Mouse (Mus musculus) layer of hippocampus, adult 2 months (tissue): Measurements from ENCODE around the gene Klf1. TPM values are rescaled to one million over a fixed set of nuclear protein-coding genes. Genes with fewer than 3 reads are reported as not detected.

Source experiments
- DNase-seq, 2 experiments: peaks; one replicate each; pipeline ENCODE4 v3.0.0; 2022; ENCODE audit warnings: low spot score in 2 of 2
- H3K27ac ChIP-seq: fragments of 200-600 bp; 2 replicates; pipeline ENCODE4 v1.8.1; 2022
- H3K4me3 ChIP-seq: fragments of 200-600 bp; 2 replicates; pipeline ENCODE4 v1.8.1; 2022; ENCODE audit warnings: mild to moderate bottlenecking
- CTCF ChIP-seq: fragments of 200-600 bp; conservative IDR thresholded peaks from 2 replicates; pipeline ENCODE4 v1.8.1; 2022; ENCODE audit warnings: antibody characterized with exemption, mild to moderate bottlenecking, moderate library complexity
- total RNA-seq, 2 experiments: library from RNA; stranded (reverse); gene quantifications; 2 replicates each; pipeline ENCODE4 v1.2.3; 2021

Klf1 gene
- total RNA-seq, 2 experiments from 2014 or later: not detected

DNA sequence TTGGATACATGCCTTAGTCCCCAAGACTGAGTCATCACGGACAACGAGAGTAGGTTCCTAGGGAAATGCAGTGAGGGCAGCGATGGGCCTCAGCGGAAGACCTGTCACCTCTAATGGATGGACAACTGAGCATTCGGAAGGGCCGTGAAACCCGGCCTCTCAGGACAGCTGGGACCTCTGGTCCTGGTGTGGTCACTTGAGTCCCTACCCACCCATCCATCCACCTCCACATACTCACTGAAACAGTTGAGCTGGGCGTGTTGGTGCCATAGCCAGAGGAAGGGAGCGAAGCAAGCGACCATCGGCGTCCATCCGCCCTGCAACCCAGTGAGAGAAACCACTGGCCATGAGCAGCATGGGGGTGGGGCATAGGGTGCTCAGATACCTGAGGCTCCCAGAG is 28.9 kb downstream of the Klf1 start:
- Histone ChIP-seq H3K4me3 (no peak overlapping the region), H3K27ac (no peak overlapping the region)
- no peak for TF ChIP-seq CTCF
- no peak for DNase-seq

DNA sequence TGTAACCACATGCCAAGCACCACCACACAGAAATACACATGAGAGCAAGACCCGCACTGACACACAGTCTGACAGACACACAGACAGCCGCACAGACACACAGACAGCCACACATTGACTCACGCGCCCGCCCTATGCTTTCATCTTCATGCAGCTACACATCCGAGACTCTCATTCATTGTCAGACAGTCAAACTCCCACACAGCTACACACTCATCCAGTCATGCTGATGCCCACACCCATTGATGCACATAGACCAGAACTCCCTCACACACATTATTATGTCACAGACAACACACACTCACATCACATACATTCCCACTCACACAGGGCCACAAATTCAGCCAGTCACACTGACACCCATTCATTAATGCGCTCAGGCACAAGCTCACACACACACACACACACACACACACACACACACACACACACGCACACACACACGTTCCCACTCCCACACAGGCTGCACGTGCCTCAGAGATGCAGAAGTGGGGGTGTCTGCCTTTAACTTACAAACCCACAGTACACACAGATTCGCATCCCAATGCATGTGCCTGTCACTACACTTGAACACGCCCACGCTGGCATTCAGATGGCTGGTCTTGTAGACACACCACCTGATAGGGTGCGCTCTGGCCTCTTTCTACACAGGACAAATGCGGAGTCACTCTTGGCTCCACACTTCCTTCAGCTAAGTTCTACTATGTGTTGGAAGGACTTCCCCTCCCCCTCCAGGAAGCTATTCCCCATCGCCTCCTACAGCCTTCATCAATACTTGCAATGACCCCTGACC is 32.2 kb downstream of the Klf1 start:
- no peak for TF ChIP-seq CTCF
- Histone ChIP-seq H3K4me3 (peak overlapping the region; percentile 18; the same call in 1 of the 2 replicates), H3K27ac (no peak overlapping the region)
- DNase-seq: no peak

DNA sequence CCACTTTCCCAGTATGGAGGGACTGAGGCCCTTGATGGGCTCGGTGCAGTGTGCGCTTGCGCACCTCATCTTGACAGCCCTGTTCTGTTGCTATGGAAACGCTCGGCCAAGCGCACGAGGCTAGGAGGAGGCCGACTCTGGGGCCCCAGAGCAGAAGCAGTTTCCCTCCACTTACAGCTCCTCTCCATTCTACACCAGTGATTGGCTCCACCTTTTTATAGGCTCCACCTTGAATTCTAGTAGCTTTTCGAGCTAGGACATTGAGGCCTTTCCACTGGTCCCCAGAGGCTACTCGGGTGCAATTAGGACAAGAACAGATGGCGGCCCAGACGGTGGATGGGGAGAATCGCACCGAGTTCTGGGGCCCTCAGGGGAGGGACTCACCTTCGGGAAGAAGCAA is 33.1 kb downstream of the Klf1 start:
- H3K27ac ChIP-seq: no peak overlapping the region
- TF ChIP-seq CTCF: no peak
- DNase-seq: no peak

DNA sequence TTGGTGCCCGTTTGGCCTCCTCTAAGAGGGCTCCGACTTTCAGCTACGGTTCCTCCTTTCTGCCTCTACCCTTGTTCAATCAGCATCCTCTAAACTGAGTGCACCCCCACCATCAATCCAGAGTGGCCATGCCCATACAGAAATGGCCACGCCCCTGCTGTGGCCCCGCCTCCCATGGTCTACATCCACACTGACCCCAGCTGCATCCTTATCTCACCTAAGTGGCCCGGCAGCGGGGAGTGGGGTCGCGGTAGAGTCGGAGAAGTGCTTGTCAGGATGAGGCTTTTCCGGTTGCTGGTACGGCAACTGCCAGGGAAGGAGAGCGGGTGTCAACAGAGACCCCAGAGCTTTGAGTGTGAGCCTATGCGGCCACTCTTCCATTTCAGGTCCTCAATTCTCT is 33.8 kb downstream of the Klf1 start:
- Histone ChIP-seq H3K4me3 (peak overlapping the region; percentile 85), H3K27ac (peak overlapping the region; percentile 97; the same call in 1 of the 2 replicates)
- no peak for TF ChIP-seq CTCF
- DNase-seq: no peak

More for the DNA sequence above, 33.1 kb downstream of the Klf1 start:
- peak overlapping the region; percentile 85; the same call in 1 of the 2 replicates for H3K4me3 ChIP-seq

DNA sequence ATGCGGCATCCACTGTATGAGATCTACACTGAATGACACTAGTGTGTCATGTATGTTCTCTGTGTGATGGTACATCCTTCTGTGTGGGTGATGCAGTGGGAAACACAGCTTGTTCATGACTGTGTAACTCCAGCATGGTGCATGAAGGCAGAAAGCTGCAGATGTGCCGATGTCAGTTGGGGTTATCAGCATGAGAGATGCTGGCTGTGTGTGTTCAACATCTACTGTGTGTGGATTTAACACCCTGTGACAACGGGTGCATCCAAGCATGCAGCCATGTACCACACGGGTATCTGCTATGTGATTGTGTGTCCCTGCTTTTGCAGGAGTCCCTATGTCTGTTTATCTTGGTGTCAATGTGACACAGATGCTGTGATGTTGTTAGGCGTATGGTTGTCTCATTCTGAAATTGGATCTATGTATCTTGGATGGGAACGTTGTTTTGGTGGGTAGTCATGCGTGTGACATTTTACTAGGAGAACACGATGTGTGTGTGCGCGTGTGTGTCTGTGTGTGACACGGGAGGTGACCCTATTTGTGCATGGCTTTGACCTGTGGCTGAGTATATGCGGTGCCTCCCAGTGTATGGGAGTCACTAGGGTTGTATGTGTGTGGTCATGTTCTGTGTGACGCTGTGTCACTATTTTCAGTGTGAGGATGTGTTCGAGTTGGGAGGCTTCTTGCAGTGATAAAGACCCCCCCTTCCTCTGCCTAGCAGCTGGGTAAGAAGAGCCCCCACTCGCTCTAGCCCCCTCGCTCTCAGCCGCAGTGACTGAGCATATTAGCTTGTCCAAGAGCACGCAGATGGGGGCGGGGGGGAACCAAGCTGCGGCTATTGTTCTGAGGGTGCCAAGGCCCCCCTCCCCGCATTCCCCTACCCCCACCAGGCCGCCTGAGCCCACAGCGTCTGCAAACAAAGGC is 34.6 kb downstream of the Klf1 start:
- H3K4me3 ChIP-seq: peak overlapping the region; percentile 85
- peak overlapping the region; percentile 97 for H3K27ac ChIP-seq
- TF ChIP-seq CTCF: no peak
- no peak for DNase-seq

DNA sequence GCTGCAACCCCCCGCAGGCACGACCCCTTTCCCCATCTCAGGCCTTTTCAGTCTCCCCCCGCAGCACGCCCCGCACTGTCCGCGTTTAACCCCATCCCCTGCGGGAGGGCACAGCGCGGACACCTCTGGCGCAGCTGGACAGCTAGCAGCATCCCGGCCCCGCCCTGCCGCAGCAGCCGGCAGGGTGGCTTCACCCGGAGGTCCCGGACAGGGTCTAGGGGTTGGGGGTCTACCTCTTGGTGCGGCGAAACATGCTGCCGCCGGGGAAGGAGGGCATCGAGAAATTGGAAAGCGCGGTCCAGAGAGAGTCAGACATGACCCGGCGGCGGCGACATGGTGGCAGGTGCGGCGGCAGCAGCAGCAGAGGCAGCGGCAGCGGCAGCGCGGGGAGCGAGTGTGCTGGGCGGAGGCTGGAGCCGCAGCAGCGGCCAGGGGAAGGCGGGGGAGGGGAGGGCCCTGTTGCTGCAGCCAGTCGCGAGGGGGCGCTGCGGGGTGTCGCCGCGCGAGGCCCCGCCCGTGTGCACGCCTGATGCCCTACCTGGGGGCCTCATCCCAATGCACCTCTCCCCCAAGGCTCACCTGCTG is 35.3 kb downstream of the Klf1 start, which contains the start of gene Mast1:
Gene Mast1, minus strand, starts transcription at position 398 of the 585 bp plus-strand sequence.
- peak in 1 of 2 experiments; percentile 82 for DNase-seq
- Histone ChIP-seq H3K4me3 (peak within 1 kb of the TSS; percentile 85), H3K27ac (peak within 1 kb of the TSS; percentile 97)
- peak; percentile 92 for TF ChIP-seq CTCF

DNA sequence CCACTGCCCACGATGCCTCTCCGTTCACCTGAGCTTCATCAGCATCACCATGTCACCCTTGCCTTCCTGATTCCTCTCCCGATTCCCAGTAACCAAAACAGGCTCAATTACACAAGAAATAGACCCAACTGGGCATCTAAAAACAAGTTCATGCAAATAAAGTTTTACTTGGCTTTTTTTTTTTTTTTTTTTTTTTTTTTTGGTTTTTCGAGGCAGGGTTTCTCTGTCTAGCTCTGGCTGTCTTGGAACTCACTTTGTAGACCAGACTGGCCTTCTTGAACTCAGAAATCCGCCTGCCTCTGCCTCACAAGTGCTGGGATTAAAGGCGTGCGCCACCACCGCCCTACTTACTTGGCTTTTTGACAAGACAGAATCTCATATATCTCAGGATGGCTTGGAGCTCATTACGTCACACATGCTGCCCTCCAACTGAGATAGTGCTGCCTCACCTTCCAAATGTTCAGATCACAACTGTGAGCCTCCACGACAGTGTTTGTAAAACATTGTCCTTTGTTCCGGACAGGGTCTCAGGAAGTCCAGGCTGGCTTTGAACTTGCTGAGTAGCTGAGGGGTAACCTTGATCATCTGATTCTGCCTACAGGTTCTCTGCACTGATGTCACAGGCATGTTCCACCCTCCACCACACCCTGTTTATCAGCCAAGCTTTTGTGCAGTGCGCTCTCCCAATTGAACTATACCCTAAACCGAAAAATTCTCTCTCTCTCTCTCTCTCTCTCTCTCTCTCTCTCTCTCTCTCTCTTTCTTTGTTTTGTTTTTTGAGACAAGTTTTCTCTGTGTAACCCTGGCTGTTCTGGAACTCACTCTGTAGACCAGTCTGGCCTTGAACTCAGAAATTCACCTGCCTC is 36.1 kb downstream of the Klf1 start:
- no peak for TF ChIP-seq CTCF
- no peak for DNase-seq
- peak overlapping the region; percentile 85 for H3K4me3 ChIP-seq
- H3K27ac ChIP-seq: peak overlapping the region; percentile 97

DNA sequence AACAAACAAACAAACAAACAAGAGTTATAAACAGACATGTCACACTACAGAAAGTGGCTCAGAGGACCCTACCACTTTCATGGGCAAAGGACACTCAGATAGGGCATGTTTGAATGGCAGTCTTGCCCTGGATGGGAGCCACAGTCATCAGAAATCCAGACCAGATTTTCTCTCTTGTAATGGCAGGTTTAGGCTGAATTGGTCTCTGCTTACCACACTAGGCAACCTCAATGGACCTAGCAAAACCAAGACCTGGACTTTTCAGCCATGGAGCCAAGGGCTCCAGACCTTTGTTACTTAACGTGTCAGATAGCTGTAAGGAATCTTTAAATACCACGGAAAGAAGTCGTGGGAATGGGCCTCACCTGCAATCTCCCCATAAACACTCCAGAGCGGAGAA is 42.0 kb downstream of the Klf1 start:
- Histone ChIP-seq H3K4me3 (no peak overlapping the region), H3K27ac (no peak overlapping the region)
- no peak for TF ChIP-seq CTCF
- DNase-seq: no peak

DNA sequence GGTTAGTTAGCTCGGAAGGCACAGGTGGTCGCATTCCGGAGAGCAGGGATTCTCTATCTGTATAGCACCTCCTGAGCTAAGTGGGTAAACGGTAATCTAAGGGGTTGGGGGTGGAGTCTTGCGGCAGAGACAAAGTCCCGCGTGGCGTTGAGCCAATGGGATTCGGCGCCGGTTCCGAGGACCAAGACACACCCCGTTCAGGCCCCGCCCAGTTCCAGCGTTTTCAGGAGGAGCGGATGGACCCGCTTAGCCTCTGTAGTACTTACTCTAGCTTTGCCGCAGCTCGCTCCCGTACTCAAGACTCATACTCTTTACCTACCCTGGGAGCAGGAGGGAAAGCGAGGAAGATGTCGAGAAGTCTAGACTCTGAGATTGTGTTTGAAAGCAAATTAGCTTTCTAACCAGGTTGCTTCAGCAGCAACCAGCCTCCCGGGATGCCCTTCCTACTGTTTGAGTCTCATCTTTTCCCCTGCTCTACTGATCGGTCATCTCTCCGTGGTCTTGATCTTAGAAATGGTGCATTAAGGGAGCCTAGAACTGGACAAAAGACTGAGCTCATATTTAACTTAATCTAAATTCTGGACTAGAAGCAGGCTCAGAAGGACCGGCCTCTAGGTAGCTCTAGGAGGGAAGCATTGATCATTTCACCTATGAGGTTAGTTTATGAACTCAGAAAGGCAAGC is 42.9 kb downstream of the Klf1 start:
- no peak for TF ChIP-seq CTCF
- DNase-seq: peak in 1 of 2 experiments; percentile 60
- peak overlapping the region; percentile 29; the same call in 1 of the 2 replicates for H3K27ac ChIP-seq
- H3K4me3 ChIP-seq: peak overlapping the region; percentile 68

DNA sequence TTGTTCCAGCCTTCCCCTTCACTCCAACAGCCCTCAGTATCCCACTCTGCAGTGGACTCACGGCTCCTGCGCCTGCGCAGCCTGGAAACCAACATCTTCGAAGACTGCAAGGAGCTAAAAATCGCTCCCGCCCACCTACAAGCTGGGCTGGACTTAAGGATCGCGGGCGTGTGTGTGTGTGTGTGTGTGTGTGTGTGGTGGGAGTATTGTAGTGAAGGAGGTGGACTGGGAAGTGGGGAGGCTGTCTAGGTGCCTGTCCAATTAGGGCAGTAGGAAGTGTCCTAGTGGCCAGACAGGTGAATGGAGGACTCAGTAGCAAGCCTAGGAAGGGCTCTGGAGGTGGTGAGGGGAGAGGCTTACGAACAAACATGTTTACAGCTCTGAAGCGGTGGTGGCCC is 43.5 kb downstream of the Klf1 start:
- peak overlapping the region; percentile 68 for H3K4me3 ChIP-seq
- no peak for TF ChIP-seq CTCF
- peak; percentile 50 to 66 for DNase-seq
- H3K27ac ChIP-seq: peak overlapping the region; percentile 72; the same call in 1 of the 2 replicates
